Mouse (Mus musculus) Patski (cell line): Measurements from ENCODE around the gene Tet3. TPM values are rescaled to one million over a fixed set of nuclear protein-coding genes. Genes with fewer than 3 reads are reported as not detected.

Source experiments
- ATAC-seq: fragments of 100-300 bp; one replicate; pipeline ENCODE4 v1.8.0; 2021
- CTCF ChIA-PET: fragments of 350-600 bp; sonication (Branson Sonifier 250); formaldehyde crosslinking; loops from one replicate; lab custom pipeline; 2022; ENCODE audit warnings: inconsistent platforms; lab: Charles Lee
- POLR2A ChIA-PET: fragments of 350-600 bp; sonication (Branson Sonifier 250); formaldehyde crosslinking; loops from one replicate; lab custom pipeline; 2022; ENCODE audit warnings: antibody characterized with exemption, inconsistent platforms; lab: Charles Lee
- DNase-seq: peaks from one replicate; pipeline ENCODE4 v3.0.0-alpha.2; 2011; ENCODE audit warnings: low read depth, low spot score
- H3K27me3 ChIP-seq: fragments of 371-371 bp; one replicate; pipeline ENCODE4 v1.5.1; 2021
- CTCF ChIP-seq: fragments of 100-300 bp; IDR thresholded peaks from one replicate; pipeline ENCODE4 v1.5.1; 2021
- in situ Hi-C: fragments of 300-500 bp; cut with MboI; formaldehyde crosslinking; loops from 3 replicates; pipeline ENCODE4 v1.11.1; 2018; ENCODE audit warnings: low pct_unique_long_range_greater_than_20kb, mixed read lengths
- polyA plus RNA-seq: library from polyadenylated mRNA; unstranded; gene quantifications from one replicate; pipeline ENCODE4 v1.2.3, GENCODE M21; 2021

Gene Tet3
- polyA plus RNA-seq, 1 experiment from 2014 or later: 10.5 TPM

DNA sequence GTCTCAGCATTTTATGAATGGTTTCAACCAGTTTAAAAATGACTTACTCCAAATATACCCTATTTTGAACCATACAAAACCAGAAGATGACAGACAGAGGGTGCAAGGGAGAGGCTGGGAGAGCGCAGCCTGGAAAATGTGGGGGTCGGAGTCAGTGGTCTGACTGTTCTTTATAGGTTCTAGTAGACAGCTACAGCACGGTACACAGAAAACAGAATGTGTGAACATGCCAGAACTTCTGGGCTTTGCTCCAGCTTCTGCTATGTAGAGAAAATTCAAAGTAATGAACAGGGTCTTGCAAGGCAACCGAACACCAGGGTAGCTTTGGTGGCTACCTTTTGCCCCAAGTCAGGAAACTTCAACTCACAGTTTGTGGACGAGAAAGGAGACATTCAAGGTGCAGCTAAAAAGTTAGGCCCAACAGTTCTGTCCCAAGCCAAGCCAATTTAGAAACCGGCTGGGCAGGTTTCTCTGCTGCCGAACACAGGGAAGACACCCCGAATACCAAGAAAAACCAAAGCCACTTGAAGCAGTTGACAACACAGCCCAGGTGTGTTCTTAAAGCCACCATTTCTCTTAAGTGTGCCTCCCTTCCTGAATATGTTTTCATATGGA is 66.6 kb downstream of the Tet3 start:
- DNase-seq (no peak), ATAC-seq (no peak)
- no peak for TF ChIP-seq CTCF
- ChIA-PET POLR2A (interaction anchor here (1.2 kb wide), 1 partner anchor 105 kb away, joined by 4 read pairs; no protein-coding TSS in a partner anchor), CTCF (no interaction called here)
- H3K27me3 ChIP-seq: no peaks in the 10 kb centered on the region
- in situ Hi-C loops: no loop called here

DNA sequence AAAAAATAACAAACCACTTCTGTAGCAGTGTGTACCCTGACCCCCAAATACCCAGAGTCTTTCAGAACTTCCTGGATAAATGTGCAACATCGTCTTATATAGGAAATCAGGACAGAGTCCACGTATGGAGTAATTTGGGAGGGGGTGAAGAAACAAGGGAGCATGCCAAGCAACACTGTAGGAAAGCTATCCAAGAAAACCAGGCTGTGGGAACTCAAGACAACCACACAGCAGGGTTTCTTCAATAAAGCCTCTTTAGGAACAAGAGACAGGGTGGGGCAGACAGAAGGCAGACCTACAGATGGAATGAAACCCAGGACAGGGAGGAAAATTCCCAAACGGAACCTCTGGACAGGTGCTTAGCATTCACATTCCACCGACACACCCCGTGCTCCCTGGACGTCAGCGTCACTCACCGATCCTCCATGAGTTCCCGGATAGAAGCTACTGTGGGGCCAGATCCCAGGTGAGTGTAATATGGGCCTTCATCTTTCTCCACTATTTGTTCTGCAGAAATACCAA is 73.3 kb downstream of the Tet3 start:
- H3K27me3 ChIP-seq: no peaks in the 10 kb centered on the region
- TF ChIP-seq CTCF: no peak
- no peak for ATAC-seq
- CTCF ChIA-PET: interaction anchor here (2.3 kb wide), 1 partner anchor 14 kb away, joined by 6 read pairs; no protein-coding TSS in a partner anchor
- POLR2A ChIA-PET: no interaction called here
- no peak for DNase-seq
- in situ Hi-C loops: no loop called here

DNA sequence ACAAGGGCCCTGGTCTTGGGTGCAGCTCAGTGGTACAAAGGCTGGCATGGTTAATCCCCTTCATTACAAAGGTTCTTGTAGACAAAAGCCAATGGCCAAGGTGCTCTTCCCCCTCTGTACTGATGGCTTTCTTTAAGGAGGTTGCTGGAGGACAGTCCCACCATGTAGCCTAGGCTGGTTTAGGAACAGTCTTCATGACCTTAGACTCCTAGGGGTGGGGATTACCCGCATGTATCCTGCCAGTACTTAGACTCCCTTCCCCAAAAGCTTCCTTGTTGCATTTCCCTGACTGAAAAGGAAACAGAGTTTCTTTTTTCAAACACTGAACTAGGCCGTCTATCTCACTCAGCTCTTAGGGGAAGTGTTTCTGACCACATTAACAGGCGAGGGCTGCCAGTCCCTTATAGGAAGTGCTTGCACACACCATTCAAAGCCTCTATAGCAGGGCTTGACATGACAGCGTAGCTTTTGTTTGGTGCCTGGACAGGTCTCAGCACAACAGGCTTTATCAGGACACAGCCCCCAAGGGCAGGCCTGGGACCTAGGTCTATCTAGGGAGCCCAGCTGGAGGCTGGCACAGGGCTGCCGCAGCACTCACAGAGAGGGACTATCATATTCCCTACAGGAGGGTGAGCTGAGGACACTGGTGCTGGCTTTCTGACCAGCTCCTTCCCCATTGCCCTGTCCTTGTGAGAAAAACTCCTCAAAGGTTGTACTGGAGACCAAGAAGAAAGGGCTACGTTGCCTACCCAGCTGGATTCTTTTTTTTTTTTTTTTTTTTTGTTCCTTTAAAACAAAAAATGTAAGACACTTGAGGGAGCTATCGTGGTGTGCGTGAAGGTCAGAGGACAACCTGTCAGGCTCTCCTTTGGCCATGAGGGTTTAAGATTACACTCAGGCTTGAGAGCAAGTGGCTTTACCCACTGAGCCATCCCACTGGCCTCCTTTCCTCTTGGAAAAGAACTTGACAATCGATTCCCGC is 77.1 kb downstream of the Tet3 start:
- in situ Hi-C loops: no loop called here
- no peak for TF ChIP-seq CTCF
- DNase-seq (no peak), ATAC-seq (no peak)
- ChIA-PET CTCF (interaction anchor here (0.6 to 1.8 kb wide), 4 partner anchors 10 to 128 kb away, joined by 3 to 4 read pairs (median 4); no protein-coding TSS in a partner anchor), POLR2A (interaction anchor here (1.7 kb wide), 1 partner anchor 61 kb away, joined by 5 read pairs; no protein-coding TSS in a partner anchor)
- no peaks in the 10 kb centered on the region for H3K27me3 ChIP-seq

GRCm38 (mm10) chr6:83373704-83374300 is 85.1 kb downstream of the Tet3 start:
- in situ Hi-C loops: no loop called here
- no peaks in the 10 kb centered on the region for H3K27me3 ChIP-seq
- TF ChIP-seq CTCF: no peak
- ChIA-PET CTCF (interaction anchor here (1.2 kb wide), 1 partner anchor 10 kb away, joined by 4 read pairs; no protein-coding TSS in a partner anchor), POLR2A (no interaction called here)
- ATAC-seq: no peak
- no peak for DNase-seq

GRCm38 (mm10) chr6:83371350-83371749 is 87.5 kb downstream of the Tet3 start:
- ChIA-PET POLR2A (interaction anchor here (0.5 to 0.9 kb wide), 2 partner anchors 21 to 196 kb away, joined by 3 read pairs; no protein-coding TSS in a partner anchor), CTCF (interaction anchor here (0.9 to 1.8 kb wide), 2 partner anchors 11 to 138 kb away, joined by 3 to 4 read pairs; no protein-coding TSS in a partner anchor)
- no peak for TF ChIP-seq CTCF
- ATAC-seq (no peak), DNase-seq (no peak)
- in situ Hi-C loops: no loop called here
- H3K27me3 ChIP-seq: no peaks in the 10 kb centered on the region

GRCm38 (mm10) chr6:83370316-83370965 is 88.4 kb downstream of the Tet3 start:
- TF ChIP-seq CTCF: no peak
- in situ Hi-C loops: no loop called here
- ChIA-PET POLR2A (no interaction called here), CTCF (interaction anchor here (1.8 kb wide), 1 partner anchor 12 kb away, joined by 4 read pairs; no protein-coding TSS in a partner anchor)
- no peaks in the 10 kb centered on the region for H3K27me3 ChIP-seq
- no peak for DNase-seq
- no peak for ATAC-seq

DNA sequence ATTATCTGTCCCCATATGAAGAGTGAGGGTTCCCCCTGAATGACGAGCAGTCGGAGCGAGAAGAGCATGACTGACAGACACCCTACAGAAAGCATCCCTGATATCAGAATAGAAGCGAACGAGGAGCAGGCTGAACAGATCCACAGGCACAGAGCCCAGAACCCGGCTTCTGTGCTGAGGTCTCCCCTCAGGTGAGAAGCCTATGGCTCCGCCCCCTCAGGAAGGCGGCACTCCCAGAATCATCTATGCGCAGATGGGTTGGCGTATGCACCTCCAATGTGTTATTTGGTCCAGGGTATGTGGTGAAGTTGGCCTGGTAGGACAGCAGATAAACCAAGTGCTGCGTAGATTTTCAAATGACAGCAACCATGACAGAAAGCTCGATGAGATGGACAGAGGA is 95.8 kb downstream of the Tet3 start:
- in situ Hi-C loops: no loop called here
- no peaks in the 10 kb centered on the region for H3K27me3 ChIP-seq
- ATAC-seq (no peak), DNase-seq (no peak)
- TF ChIP-seq CTCF: no peak
- ChIA-PET CTCF (no interaction called here), POLR2A (no interaction called here)

DNA sequence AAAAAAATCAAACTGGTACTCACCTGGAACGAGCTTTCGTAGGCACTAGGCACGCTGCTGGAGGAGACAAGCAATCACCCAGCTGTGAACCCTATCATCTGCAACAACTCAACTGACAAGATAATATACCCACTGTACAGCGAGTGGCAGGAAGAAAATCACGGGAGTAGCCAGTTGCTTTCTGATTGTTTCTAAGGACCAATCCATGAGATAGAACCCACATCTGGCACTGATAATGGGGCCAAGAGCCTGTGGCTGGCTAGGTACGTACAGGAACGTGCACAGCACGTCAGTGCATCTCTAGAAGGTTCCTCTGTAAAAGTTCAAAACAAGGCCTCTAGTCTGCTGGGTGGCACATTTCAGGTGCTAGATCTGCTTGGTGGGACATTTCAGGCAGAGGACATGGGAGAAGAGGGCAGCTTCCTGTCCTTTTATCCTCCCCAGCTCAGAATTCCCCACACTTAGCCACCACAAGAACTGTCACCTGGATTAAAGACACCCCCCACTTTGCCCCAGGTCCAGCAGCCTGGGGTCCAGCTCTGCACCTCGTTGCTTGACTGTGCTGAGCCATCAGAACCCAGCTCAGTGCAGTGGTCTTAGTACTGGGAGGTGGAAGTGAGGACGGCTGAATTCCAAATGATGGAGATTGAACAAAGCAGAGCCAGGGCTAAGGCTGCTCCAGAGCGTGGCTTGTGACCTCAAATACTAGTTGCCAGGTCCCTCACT is 97.2 kb downstream of the Tet3 start:
- in situ Hi-C loops: no loop called here

DNA sequence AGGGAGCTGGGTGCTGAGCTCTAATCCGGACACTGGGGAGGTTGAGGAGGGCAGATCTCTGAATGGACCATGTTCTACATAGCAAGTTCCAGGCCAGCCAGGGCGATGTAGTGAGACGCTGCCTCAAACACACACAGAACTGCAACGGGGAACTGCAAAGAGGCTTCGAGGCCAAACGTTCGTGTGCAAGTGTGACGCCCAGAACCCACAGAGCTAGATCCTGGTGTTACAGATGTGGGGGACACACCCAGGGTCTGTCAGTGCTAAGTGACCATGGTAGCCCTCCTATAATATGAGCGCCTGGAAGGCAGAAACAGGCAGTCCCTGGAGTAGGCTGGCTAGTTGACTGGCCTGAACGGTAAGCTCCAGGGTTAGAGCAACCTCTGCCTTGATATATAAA is 101.4 kb downstream of the Tet3 start:
- no peak for ATAC-seq
- ChIA-PET CTCF (interaction anchor here (0.8 to 2.9 kb wide), 4 partner anchors 80 to 178 kb away, joined by 3 to 13 read pairs (median 3); no protein-coding TSS in a partner anchor), POLR2A (no interaction called here)
- in situ Hi-C loops: loop anchor here (5.0 kb wide), 1 partner anchor 155 kb away; no protein-coding TSS in a partner anchor
- no peak for TF ChIP-seq CTCF
- DNase-seq: no peak
- no peaks in the 10 kb centered on the region for H3K27me3 ChIP-seq

More for the DNA sequence above, 97.2 kb downstream of the Tet3 start:
- ChIA-PET CTCF (interaction anchor here (0.8 kb wide), 1 partner anchor 35 kb away, joined by 3 read pairs; no protein-coding TSS in a partner anchor), POLR2A (interaction anchor here (0.8 kb wide), 1 partner anchor 149 kb away, joined by 4 read pairs; no protein-coding TSS in a partner anchor)
- no peak for ATAC-seq
- no peaks in the 10 kb centered on the region for H3K27me3 ChIP-seq
- no peak for DNase-seq
- TF ChIP-seq CTCF: no peak
